Mouse (Mus musculus) embryo, embryonic 11 days (tissue): ENCODE results near the gene 1600002K03Rik.
"Not testable (repeated sequence)": the region's sequence is repeated elsewhere in the genome, so short reads cannot be mapped to it uniquely, and the experiment has no call there.

Experiments used
- DNase-seq: peaks from one replicate; pipeline ENCODE4 v3.0.0-alpha.2; 2015

1600002K03Rik gene

DNA sequence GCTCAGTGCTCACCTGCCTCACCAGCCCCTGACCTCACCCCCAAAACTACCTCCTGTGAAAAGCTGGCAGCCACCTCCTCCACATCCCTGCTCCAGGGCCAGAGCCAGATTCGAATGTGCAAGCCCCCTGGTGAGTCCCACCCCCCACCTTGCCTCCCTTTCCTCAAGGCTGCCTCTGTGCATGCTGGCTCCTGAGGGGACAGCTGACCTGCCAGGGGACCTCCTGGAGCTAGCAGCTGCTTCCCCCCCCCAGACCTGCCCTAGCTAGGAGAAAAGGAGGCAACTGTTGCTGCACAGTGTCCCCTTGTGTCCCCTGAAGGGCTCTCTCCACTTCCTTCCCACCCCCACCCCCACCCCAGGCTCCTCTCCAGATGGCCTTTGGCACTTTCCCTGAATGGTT lies 17.5 kb upstream of the 1600002K03Rik start:
- DNase-seq, result no peak

DNA sequence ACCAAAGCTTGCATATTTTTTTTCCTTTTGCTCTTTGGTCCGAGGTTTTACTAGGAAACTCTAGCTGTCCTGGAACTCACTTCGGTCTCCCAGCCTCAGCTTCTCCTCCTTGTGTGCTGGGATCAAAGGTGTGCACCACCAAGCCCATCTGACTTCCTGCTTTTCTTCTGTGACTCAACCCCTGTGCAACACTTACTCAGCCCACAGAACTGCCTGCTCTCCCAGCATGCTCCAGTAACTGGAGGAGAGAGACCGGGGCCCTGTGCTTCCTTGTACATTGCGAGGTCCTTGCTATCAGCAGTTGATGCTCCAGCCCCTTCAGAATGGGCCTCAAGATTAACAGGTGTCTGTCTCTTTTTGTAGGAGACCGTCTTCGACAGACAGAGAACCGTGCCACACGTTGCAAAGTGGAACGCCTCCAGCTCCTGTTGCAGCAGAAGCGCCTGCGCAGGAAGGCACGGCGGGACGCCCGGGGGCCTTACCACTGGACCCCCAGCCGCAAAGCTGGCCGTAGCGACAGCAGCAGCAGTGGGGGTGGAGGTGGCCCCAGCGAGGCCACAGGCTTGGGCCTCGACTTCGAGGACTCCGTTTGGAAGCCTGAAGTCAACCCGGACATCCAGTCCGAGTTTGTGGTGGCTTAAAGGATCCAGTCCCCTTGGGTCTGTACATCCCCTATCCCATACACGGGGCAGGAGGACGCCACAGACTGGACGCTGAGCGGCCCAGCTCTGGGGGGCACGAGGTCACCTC lies 16.6 kb upstream of the 1600002K03Rik start:
- no peak for DNase-seq

DNA sequence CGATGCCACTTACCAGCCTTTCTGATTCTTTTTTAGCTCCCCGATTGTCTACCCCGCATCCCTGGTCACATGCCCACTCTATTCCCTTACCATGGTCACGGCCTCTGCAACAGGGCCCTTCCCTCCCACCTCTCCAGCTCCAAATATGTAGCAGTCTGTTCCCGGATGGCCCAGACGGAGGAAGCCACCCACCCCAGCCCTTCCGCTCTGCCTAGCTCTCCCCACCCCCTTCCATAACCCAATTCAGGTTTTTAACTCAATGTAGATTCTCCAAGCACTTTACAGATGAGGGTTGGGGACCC lies 16.0 kb upstream of the 1600002K03Rik start:
- DNase-seq, result no peak

DNA sequence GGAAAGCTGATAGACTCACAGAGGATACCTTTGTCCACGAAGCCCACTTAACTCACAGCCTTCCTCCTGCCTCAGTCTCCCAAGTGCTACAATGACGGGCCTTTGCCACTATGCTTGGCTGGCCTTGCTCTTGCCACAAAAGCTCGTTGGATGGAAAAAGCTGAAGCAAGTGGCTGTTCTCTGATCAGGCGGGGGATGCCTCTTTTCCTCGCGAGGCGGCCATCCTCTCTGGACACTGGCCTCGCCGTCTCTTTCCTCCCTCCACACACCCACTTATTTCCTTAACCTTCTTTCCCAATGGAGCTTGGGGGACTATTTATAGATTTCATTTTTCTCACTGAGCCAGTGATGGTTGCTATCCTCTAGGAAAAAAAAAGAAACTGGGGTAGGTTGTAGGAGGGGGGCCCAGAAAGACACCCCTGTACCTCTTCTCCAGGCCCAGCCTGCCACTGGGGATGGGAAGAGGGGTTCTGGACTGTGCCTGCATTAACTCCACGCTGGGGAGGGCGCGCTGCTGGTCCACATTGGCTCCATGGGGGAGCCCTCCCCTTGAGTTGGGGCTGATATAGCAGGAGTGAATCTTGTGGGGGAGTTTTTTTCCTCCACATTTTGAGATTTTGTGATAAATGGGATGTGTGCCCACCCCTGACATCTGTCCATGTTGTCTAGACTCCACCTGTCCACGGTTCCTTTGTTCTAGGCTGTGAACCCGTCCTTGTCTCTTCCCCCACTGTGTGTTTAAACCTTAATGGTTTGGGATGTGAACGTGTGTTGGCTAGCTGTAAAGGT lies 15.4 kb upstream of the 1600002K03Rik start:
- no peak for DNase-seq

DNA sequence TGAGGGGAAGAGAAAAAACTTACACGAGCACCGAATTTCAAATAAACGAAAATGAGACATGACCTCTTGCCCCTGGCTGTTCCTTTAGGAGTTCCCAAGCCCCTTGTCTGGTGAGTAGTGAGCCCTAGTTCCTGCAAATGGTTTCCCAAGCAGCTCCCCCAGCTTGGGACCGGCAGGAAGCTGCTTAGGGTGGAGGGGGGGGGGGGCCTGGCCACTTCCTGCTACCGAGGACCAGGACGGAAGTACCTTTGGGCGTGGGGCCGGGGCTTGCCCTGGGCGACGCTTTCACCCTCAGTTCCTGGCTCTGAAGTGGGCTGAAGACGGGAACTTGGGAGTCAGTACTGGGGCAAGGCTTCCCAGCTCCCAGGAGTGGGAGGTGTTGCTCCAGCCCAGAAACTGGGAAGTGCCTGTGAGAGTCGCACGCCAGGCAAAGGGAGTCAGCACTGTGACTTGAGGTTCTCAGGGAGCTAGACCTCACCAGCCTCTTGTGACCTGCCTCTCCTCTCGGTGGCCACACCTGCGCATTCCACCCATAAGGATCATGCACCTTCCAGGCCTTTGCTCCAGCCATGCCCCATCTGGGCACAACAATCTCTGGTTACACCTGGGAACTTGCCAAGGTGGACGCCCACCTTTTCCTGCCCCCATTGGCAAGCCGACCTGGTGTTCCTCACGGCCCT lies 14.3 kb upstream of the 1600002K03Rik start:
- peak; percentile 71 for DNase-seq

DNA sequence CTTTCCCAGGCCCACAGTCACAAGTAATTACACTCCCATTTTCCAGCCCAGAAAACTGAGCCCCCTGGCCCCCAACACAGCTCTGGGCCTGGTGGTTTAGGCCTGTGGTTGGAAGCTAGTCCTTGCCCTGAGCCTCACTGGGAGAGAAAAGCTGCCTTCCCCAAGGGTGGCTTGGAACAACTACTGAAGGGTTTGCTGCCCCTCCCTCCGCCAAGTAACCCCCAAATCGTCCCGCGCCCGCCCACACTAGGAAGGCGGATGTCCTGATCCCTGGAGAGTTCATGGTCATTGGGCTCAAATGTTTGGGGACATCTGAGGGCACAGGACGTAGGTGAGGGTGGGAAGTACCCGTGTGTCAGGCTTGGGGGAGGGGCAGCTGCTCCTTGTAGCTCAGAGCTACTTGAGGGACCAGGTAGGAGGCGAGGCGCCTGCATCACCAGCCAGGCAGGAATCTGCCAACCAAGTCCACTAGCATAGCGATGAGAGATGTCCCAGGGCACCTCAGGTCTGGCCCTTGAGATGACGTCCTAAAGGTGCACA lies 13.7 kb upstream of the 1600002K03Rik start:
- peak; percentile 74 for DNase-seq

DNA sequence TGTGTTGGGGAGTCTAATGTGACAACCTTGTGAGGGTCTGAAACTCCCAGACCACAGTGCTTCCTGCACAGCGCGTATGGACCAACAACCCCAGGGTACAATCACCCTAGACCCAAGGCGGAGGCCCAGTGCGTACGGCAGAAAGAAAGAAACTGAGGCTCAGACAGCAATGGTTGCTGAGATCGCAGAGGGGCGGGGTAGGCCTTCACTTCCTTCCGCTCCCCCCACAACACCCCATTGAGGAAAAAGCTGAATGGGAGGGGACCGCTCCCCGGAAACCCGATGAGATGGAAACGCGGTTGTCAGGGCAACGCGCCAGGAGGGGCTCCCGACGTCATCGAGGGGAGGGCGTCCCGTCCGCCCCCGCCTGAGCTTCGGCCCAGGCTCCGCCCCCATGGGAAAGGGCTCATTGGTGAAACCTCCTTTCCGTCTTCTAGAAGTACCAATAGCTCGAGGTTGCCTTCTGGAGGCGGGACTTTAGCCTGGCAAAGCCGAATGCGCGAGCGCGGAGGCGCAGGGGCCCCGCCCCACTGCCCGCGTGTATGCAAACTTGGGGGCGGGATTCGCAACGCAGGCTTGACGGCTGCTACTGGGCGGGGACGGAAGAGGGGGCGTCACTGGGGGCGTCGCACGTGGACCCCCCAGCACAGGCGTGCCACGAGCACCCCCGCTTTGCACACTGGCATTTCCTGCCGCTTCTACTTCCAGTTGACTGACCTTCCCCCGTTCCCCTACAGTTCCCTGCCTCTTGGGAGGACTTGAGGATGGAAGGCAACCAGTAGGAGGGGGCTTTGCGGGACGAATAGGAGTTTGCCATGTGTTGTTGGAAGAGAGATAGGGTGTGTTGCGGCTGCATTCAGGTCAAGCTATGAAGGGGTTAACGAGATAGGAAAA lies 12.9 kb upstream of the 1600002K03Rik start:
- DNase-seq, result peak; percentile 100

DNA sequence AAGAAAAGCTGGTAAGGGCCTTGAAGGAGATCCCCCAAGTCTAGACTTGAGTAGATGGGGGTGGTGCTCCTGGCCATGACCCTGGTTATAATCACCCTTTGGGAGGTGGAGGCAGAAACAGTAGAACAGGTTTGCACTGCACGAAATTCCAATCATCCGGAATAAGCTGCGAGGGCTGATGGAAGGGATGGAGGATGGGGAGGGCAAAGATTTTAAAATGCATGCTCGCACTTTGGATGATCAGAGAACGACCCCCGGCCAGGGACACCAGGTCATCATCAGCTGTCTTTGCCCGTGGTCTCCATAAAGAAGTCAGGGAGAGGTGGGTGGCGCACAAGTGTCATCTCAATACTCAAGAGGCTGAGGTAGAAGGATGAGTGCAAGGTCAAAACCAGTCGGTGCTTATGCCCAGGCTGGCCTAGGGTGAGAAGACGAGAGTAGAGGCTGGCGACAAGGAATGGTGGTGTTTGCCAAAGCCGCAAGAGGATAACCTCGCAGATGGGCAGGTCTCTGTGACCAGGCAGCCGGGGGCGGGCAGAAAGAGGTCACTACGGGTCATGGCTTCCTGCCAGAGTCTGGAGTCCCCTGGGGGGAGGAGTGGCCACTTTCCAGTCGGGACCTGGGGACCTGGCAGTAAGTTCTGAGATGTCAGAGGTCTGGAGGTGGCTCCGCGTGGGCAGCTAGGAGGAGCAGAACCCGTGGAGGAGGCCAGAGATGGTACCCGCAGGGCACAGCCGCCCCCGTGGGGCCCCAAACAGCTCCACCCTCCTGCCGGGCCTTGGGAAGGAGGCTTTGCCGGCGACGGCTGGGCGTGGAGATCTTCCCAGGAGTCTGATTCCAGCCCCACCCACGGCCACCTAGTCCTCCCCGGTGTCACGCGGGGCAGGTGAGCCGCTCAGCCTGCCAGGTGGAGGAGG lies 12.0 kb upstream of the 1600002K03Rik start:
- DNase-seq, result peak; percentile 83

DNA sequence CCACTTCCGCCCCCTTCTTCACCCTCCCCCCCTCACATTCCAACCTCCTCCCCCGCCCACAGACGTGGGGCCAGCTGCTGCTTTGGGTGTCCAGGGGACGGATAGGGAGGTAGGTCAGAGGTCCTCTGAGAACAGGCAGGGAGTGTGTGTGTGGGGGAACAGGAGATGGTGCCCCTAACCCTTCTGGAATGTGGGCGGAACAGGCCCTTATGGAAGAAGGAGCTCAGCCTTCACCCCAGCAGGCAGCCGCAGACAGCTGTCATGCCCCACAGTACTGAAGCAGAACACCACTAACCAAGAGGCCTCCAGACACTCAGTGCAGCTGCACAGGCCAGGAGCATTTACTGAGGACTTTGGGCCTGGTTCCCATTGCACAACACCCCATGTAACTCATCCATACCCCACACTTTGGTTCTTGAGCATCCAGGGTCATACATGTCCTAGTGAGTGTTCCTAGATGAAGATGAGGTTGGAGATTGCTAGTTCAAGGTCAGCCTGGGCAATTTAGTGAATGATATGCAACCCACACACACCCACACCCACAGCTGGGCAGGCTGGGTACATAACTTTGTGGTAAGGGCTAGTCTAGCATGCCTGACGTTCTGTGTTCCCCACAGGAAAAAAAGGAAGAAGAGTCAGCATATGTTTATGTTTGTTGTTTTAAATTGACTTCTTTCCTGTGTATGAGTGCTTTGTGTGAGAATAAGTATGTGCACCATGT lies 11.1 kb upstream of the 1600002K03Rik start:
- peak; percentile 83 for DNase-seq

DNA sequence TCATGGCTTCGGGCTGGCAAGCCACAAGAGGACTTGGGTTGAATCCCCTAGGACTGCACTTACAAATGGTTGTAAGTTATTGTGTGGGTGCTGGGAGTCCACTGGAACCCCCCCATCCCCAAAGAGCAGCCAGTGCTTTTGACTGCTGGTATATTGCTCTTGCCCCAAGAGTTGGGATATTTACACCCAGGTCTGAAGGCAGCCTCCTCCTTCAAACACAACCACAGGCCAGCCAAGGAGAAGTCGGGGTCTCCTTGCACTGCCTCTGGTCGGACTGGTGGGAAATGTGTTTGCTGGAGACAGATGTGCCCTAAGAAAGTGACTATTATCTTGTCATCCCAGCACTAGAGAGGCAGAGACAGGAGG lies 10.5 kb upstream of the 1600002K03Rik start:
- DNase-seq, result no peak

DNA sequence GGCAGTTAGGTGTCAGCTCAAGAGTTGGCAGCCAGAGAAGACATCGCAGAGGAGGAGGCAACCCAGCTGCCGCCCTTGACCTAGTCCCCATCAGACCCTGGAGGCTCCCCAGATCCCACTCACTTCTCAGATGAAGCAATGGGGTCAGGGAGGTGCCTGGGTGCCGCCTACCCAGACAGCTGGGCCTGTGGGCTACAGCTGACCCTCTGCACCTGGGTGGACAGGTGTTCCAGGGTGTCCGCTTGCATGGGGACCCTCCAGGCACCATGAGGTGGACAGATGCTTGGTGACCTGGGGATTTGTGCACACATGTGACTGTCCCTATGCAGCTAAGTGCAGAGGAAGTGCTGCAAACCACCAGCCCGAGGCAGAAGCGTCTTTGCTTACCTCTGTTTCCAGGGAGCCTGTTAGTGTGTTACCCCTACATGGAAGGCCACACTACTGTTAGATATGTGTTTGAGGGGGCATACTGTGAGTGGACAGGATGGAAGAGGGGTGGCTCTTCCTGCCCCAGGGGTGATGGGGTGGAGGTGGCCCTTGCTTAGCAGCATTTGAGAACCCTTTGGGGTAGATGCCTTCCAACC lies 9.9 kb upstream of the 1600002K03Rik start:
- DNase-seq, result no peak

DNA sequence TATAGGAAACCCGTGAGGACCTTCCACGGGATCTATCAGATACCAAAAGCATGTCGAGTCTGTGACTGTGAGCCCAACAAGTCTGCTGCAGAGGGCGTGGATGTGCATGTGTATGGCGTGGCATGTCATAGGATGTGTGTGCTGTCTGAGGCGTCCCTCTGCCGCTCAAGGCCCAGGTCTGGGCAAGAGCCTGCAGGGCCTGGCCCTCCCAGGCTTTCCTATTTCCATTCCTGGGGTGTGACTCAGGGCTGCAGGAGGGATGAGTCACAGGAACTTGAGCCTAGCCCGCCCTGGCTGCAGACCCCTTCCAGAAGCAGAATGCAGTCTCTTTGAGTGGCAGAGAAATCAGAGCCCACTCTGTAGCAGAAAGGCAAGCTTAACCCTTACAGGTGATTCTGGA lies 9.0 kb upstream of the 1600002K03Rik start:
- no peak for DNase-seq

DNA sequence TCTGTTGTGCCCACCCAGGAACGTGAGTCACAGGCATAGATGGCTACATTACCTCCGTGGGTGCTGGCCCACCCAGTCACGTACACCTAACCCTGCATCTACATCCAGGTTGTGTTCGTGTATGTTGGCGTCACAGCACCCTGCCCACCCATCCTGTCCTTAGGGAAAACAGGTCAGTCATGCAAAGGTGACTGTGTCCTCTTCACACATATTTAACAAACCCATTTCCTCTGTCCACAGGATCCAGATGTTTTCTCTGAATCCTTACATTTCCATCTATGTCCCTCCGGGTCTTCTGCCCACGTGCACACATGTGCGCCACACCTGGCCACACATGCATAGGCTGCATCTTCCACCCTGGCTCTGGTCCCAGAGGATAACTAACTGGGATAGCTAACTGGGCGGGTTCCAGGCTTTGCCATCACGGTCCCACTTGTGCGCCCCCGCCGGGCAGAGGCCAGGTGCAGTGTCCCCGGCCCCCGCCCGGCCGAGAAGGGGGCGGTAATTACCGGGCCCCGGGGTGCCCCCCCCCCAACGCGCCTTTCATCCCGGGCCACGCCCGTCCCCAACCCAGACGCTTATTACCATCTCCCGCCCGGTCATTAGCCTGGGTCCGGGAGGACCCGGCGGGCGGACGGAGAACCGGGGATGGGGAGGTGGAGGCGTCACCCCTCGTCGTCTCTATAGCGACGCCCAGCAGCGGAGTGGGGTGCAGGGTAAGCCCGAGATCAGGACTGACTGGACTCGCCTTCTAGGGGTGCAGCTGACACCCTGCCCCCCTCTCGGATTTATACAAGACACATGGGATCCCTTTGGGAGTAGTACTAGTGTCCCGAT lies 8.4 kb upstream of the 1600002K03Rik start:
- peak; percentile 32 for DNase-seq

DNA sequence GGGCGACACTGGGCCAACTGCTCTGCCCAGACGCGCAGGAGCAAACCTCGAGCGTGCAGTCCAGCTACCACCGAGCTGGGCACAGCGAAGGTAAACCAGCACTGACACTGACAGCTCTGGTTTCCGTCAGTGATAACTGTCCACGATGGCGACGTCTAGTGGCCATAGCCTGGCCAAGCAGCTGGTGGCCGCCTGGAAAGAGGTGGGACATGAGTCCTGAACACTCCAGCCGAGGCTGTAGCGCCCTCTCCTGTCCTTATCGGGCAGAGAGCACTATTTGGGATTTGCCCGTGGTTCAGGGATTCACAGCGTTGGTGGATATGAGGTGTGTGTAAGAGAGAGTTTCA lies 7.8 kb upstream of the 1600002K03Rik start:
- DNase-seq, result peak; percentile 97

DNA sequence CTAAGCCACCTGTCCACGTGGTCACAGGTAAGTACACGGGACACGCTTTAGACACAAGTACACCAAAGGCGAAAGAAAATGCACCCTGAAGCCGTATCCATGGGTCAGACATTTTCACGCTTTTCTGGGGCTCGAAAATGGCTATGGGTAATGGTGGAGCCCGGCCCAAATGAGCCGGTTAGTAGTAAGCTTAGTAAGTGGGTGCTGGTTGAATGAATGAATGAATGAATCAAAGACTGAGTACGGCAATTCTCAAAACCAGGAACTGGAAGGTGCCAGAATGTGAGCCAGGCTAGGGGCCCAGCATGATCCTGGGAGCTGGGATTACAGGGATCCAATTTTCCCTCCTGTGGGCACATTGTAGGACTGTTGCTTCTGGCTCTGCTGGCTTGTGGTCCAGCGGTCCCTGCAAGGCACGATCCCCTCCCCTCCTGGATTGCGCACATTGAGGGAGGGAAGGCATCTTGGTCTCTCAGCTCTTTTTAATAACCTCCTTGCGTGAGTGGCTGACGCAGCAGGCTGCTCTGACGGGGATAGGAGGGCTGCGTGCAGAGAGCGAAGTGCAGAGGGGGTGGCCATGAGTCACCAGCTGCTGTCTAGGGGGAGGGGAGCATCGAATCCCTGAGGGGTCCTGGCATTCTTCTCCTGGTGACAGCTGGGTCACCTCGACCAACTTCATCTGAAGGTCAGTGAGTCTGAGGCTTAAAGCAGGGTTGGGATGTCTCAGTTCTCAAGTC lies 7.2 kb upstream of the 1600002K03Rik start, which contains the start of gene Cirbp:
Gene Cirbp (plus strand): TSS at position 594 of the 737 bp plus-strand sequence.
- peak; percentile 66 for DNase-seq

DNA sequence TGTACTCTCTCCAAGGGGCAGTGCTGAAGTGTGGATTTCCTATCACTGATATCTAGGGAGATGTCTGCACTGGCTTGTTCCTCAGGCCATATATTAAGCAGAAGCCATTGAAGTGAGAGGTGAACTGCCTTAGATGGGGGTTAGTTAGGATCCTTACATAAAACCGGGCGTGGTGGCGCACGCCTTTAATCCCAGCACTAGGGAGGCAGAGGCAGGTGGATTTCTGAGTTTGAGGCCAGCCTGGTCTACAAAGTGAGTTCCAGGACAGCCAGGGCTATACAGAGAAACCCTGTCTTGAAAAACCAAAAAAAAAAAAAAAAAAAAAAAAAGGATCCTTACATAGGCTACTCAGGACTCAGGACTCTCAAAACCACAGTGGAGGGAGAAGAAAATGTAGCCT lies 6.6 kb upstream of the 1600002K03Rik start:
- DNase-seq, result not testable (repeated sequence)

DNA sequence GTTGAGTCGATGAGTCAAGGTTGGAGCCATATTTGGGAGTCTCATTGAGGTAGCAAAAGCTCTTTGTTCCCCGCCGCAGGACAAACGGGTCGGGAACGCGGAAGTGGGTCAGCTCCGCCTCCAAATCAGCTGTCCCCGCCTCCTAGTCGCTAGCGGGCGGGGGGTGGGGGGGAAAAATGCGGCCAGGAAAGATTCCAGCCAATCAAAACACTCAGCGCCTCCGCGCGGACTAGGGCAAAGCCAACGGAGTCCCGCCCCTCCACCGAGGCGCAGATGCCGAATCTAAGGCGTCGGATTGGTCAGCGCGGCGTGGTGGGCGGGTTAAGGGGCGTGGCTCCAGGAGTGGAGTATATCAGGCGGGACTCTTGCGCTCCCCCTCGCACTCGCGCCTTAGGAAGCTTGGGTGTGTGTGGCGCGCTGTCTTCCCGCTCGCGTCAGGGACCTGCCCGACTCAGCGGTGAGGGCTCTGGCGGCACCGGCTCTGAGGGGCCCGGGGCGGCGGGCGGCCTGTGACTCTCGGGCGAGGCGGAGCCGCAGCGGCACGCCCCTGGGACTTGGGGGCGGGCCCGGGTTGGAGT lies 5.2 kb upstream of the 1600002K03Rik start:
- DNase-seq, result peak; percentile 100

DNA sequence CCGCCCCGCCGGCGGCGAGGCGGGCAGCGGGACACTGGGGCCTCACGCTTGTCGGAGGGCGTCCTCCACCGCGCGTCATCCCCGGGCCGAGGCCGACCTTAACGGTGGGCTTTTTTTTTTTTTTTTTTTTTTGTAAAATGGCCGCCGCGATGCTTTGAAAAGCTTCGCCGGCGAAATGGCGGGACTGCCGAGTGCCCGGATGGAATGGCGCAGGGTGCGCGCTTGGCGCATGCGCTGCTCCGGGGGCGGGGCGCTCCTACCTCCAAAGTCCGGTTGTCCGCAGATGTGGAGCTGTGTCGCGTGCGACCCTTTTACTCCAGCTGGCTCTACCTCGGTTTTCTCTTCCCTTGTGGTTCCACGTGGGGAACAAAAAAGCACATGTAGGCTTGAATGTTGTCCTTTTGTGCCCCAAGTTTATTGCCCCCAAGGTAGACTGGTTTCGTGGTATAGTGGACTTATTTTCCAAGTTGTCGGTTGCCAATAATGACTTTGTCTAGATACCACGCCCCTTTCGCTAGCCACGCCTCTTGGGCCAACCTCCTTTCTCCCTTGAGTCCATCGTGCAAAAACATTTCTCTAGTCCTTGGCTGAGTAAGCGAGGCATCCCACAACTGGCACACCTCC lies 4.6 kb upstream of the 1600002K03Rik start:
- DNase-seq, result peak; percentile 97
